9 mouse cellular contexts compared by ENCODE assay signal in the genomic region with DNA sequence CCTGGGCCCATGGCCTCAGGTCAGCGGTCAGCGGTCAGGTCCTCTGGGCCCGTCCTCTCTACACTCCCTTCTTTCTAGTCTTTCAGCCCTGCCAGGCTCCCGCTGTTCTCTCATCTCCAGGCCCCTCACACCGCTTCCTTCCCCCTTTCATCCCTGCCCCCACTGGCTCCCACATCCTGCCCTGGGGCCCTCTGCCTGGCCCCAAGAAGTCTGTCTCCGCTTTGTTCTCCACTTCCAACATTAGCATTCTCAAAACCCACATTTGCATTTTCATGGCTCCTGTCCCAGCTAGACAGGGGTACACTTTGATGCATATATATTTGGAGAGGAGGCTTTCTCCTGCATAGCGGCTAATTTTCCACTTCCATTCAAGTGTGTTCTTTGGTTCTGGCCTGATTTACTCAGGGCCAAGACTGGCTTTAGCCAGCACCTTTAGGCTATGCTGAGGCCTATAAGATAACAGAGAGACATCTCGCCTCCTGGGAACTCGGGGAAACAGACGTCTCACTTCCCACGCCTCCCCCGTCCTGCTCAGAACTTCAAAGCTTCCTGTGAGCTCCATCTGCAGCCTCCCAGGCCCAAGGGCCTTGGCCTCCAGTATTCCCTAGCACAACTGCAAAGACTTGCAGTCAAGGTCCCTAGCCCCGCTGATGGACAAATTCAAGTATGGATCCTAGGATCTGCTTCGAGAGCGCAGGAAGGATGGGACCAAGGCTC.
DNase-seq lines count a peak whose midpoint lies in the region; ATAC-seq lines count a peak whose summit lies in the region.
"Had no signal": no experiment of that assay in that cellular context is flagged by ENCODE, and none has a peak within 500 bp of the region (broad histone marks: within the 10 kb centered on the region; RNA-seq: fewer than 3 reads in every experiment).

No protein-coding gene starts in this region.

- ATAC-seq in heart, embryonic 13.5 days (ENCODE audit: extremely low read depth, insufficient number of reproducible peaks, low FRiP score, low TSS enrichment) = no peak
- peak; percentile 73 for ATAC-seq in CD4-positive, CD25-positive, alpha-beta regulatory T cell, adult 4 months
- peak; percentile 58 for ATAC-seq in embryonic facial prominence, embryonic 11.5 days (replicated peaks; ENCODE audit: insufficient number of reproducible peaks, low FRiP score, low TSS enrichment, low read depth)
- ATAC-seq in intestine, embryonic 16.5 days = no peak
- peak; percentile 70 for ATAC-seq in midbrain, embryonic 14.5 days (ENCODE audit: low FRiP score, low TSS enrichment)

- H3K4me2 ChIP-seq in heart, embryonic 13.5 days = no peak overlapping the region
- H3K4me2 ChIP-seq in embryonic facial prominence, embryonic 11.5 days (ENCODE audit: low read depth, low read length) = no peak overlapping the region
- H3K4me2 ChIP-seq in intestine, embryonic 16.5 days (ENCODE audit: low read depth, low read length) = no peak overlapping the region
- peak overlapping the region; percentile 19 for H3K4me2 ChIP-seq in midbrain, embryonic 14.5 days (ENCODE audit: low read length)

- peaks cover 75% of the 10 kb centered on the region for H3K4me1 ChIP-seq in heart, embryonic 13.5 days
- H3K4me1 ChIP-seq in embryonic facial prominence, embryonic 11.5 days (ENCODE audit: control insufficient read depth, insufficient read depth, low read length) = peaks cover 5% of the 10 kb centered on the region; the same call in 1 of the 2 replicates
- H3K4me1 ChIP-seq in intestine, embryonic 16.5 days (ENCODE audit: control insufficient read depth, insufficient read depth, low read length) = peaks cover 51% of the 10 kb centered on the region
- H3K4me1 ChIP-seq in midbrain, embryonic 14.5 days (ENCODE audit: control insufficient read depth, insufficient read depth, low read length) = peaks cover 32% of the 10 kb centered on the region

- no peaks in the 10 kb centered on the region for H3K27me3 ChIP-seq in heart, embryonic 13.5 days (replicated peaks)
- H3K27me3 ChIP-seq in embryonic facial prominence, embryonic 11.5 days (ENCODE audit: control insufficient read depth, insufficient read depth, low read length) = no peaks in the 10 kb centered on the region
- H3K27me3 ChIP-seq in intestine, embryonic 16.5 days (replicated peaks; ENCODE audit: control insufficient read depth, insufficient read depth, low read length) = no peaks in the 10 kb centered on the region
- H3K27me3 ChIP-seq in midbrain, embryonic 14.5 days (ENCODE audit: control insufficient read depth, insufficient read depth, low read length) = no peaks in the 10 kb centered on the region

- intact Hi-C loops in heart, postnatal 36 days (cut with DNase I) = no loop called here

- 35% methylated on average over 15 of the region's 15 CpGs for WGBS in heart, embryonic 13.5 days
- WGBS in embryonic facial prominence, embryonic 11.5 days = 9% methylated on average over 15 of the region's 15 CpGs
- WGBS in intestine, embryonic 16.5 days = 44% methylated on average over 15 of the region's 15 CpGs
- WGBS in midbrain, embryonic 14.5 days = 2% methylated on average over 15 of the region's 15 CpGs

- H3K4me3 ChIP-seq in heart, embryonic 13.5 days = no peak overlapping the region
- H3K4me3 ChIP-seq in embryonic facial prominence, embryonic 11.5 days (ENCODE audit: low read depth, low read length) = no peak overlapping the region
- H3K4me3 ChIP-seq in intestine, embryonic 16.5 days (ENCODE audit: low read length) = no peak overlapping the region
- H3K4me3 ChIP-seq in midbrain, embryonic 14.5 days (replicated peaks; ENCODE audit: low read depth, low read length) = no peak overlapping the region

- H3K9ac ChIP-seq in heart, embryonic 13.5 days = peak overlapping the region; percentile 58
- H3K9ac ChIP-seq in embryonic facial prominence, embryonic 11.5 days (replicated peaks; ENCODE audit: low read length) = peak overlapping the region; percentile 43
- peak overlapping the region; percentile 21; the same call in 1 of the 2 replicates for H3K9ac ChIP-seq in intestine, embryonic 16.5 days (ENCODE audit: low read depth, low read length)
- no peak overlapping the region for H3K9ac ChIP-seq in midbrain, embryonic 14.5 days (replicated peaks; ENCODE audit: low read length)

- no peaks in the 10 kb centered on the region for H3K36me3 ChIP-seq in heart, embryonic 13.5 days
- no peaks in the 10 kb centered on the region for H3K36me3 ChIP-seq in embryonic facial prominence, embryonic 11.5 days (replicated peaks; ENCODE audit: control insufficient read depth, insufficient read depth, low read depth, low read length)
- H3K36me3 ChIP-seq in intestine, embryonic 16.5 days (ENCODE audit: control insufficient read depth, insufficient read depth, low read length) = no peaks in the 10 kb centered on the region
- no peaks in the 10 kb centered on the region for H3K36me3 ChIP-seq in midbrain, embryonic 14.5 days (ENCODE audit: control insufficient read depth, insufficient read depth, low read length)
- H3K36me3 ChIP-seq: G1E had no signal

- H3K9me3 ChIP-seq in heart, embryonic 13.5 days = no peaks in the 10 kb centered on the region
- no peaks in the 10 kb centered on the region for H3K9me3 ChIP-seq in embryonic facial prominence, embryonic 11.5 days (replicated peaks; ENCODE audit: control insufficient read depth, low read length)
- no peaks in the 10 kb centered on the region for H3K9me3 ChIP-seq in intestine, embryonic 16.5 days (ENCODE audit: control insufficient read depth, low read length)
- H3K9me3 ChIP-seq in midbrain, embryonic 14.5 days (ENCODE audit: control insufficient read depth, low read length) = no peaks in the 10 kb centered on the region
- H3K9me3 ChIP-seq: G1E had no signal

- peak overlapping the region; percentile 69 for H3K27ac ChIP-seq in heart, embryonic 13.5 days (replicated peaks)
- H3K27ac ChIP-seq in embryonic facial prominence, embryonic 11.5 days (replicated peaks; ENCODE audit: low read depth, low read length) = peak overlapping the region; percentile 10; the same call in 1 of the 2 replicates
- H3K27ac ChIP-seq in intestine, embryonic 16.5 days (ENCODE audit: low read length) = peak overlapping the region; percentile 82
- H3K27ac ChIP-seq in midbrain, embryonic 14.5 days (replicated peaks; ENCODE audit: low read depth, low read length) = peak overlapping the region; percentile 70

- no peak for DNase-seq in heart, postnatal 36 days
- peak; percentile 56 for DNase-seq in embryonic facial prominence, embryonic 11.5 days (ENCODE audit: low spot score)
- peak; percentile 72 for DNase-seq in midbrain, embryonic 14.5 days
- DNase-seq in spleen, adult 18-20 months = no peak
- DNase-seq in gastrocnemius, adult 8-10 months (ENCODE audit: low spot score in 2 of 2) = no peak

Comparison
In these comparisons a context has a peak if more than half of its experiments do, and no peak if none do; other contexts are left out.
1. ATAC-seq: peak in CD4-positive, CD25-positive, alpha-beta regulatory T cell, adult 4 months (single experiment), embryonic facial prominence, embryonic 11.5 days (single experiment) and midbrain, embryonic 14.5 days (single experiment); none in heart, embryonic 13.5 days (single experiment) and intestine, embryonic 16.5 days (single experiment).
2. H3K27ac ChIP-seq: peak in every context shown above with its lines; median percentile 82 in intestine, embryonic 16.5 days; 70 in midbrain, embryonic 14.5 days; 69 in heart, embryonic 13.5 days; 10 in embryonic facial prominence, embryonic 11.5 days.
3. DNase-seq: peak in embryonic facial prominence, embryonic 11.5 days (single experiment) and midbrain, embryonic 14.5 days (single experiment); none in heart, postnatal 36 days (0 of 2), spleen, adult 18-20 months (0 of 2) and gastrocnemius, adult 8-10 months (0 of 2).